Mouse (Mus musculus) intestine, embryonic 16.5 days (tissue): ENCODE measurements around the gene Sh3gl1. TPM values are rescaled to one million over a fixed set of nuclear protein-coding genes. Genes with fewer than 3 reads are reported as not detected.

ENCODE experiments used
- ATAC-seq: fragments of 200-750 bp; cut with Nextera tagmentation; 2 replicates; pipeline ENCODE4 v1.8.0; 2017; ENCODE audit warnings: moderate TSS enrichment, moderate library complexity
- H3K27ac ChIP-seq: fragments of 300-500 bp; sonication (generic); 2 replicates; pipeline ENCODE4 v1.5.1; 2014; ENCODE audit warnings: mild to moderate bottlenecking, low read length
- H3K27me3 ChIP-seq: fragments of 300-500 bp; sonication (generic); replicated peaks from 2 replicates; pipeline ENCODE4 v1.6.1; 2014; ENCODE audit warnings: low read length, control low read depth, mixed read lengths; ENCODE audit not compliant: control insufficient read depth, insufficient read depth
- H3K36me3 ChIP-seq: fragments of 300-500 bp; sonication (generic); 2 replicates; pipeline ENCODE4 v1.6.1; 2014; ENCODE audit warnings: low read length, control low read depth; ENCODE audit not compliant: control insufficient read depth, insufficient read depth
- H3K4me1 ChIP-seq: fragments of 300-500 bp; sonication (generic); 2 replicates; pipeline ENCODE4 v1.6.1; 2014; ENCODE audit warnings: low read length, control low read depth, mixed read lengths; ENCODE audit not compliant: control insufficient read depth, insufficient read depth
- H3K4me2 ChIP-seq: fragments of 300-500 bp; sonication (generic); 2 replicates; pipeline ENCODE4 v1.6.1; 2014; ENCODE audit warnings: low read depth, low read length, control low read depth
- H3K4me3 ChIP-seq: fragments of 300-500 bp; sonication (generic); 2 replicates; pipeline ENCODE4 v1.5.1; 2014; ENCODE audit warnings: mild to moderate bottlenecking, low read length
- H3K9ac ChIP-seq: fragments of 300-500 bp; sonication (generic); 2 replicates; pipeline ENCODE4 v1.6.1; 2014; ENCODE audit warnings: low read depth, low read length
- H3K9me3 ChIP-seq: fragments of 300-500 bp; sonication (generic); 2 replicates; pipeline ENCODE4 v1.6.1; 2016; ENCODE audit warnings: low read length, control low read depth; ENCODE audit not compliant: control insufficient read depth
- WGBS: fragments of 180-500 bp; shearing (Covaris S2); extraction: QIAGEN DNeasy Blood & Tissue Kit; methylation state at CpG from one replicate; pipeline ENCODE4 v1.1.7; 2014; 5-methylcytosine and 5-hydroxymethylcytosine counted together
- polyA plus RNA-seq: library from polyadenylated mRNA; unstranded; fragments of >200 nt; fragmentation: Nextera tagmentation; extraction: Ambion mirVana; gene quantifications from 2 replicates; pipeline ENCODE4 v1.2.1, GENCODE M21; 2015

The Sh3gl1 gene
- polyA plus RNA-seq, 1 experiment from 2014 or later, result 131 TPM

- no peaks in the 10 kb centered on the region for H3K9me3 ChIP-seq
- 68% methylated on average over 2 of the region's 2 CpGs for WGBS
- no peak overlapping the region for H3K4me3 ChIP-seq
- no peak overlapping the region for H3K9ac ChIP-seq
- ATAC-seq, result no peak
- no peak overlapping the region for H3K4me2 ChIP-seq
- H3K27ac ChIP-seq, result no peak overlapping the region
- peaks cover 19% of the 10 kb centered on the region; the same call in 1 of the 2 replicates for H3K4me1 ChIP-seq
- H3K27me3 ChIP-seq, result no peaks in the 10 kb centered on the region
- H3K36me3 ChIP-seq, result 0 out of 2 replicates have a peak, but pooled peaks cover 4% of the 10 kb centered on the region
Observed at GRCm38 (mm10) chr17:56024476-56024875, 12.0 kb downstream of the Sh3gl1 start.

GRCm38 (mm10) chr17:56023386-56023785 is 13.0 kb downstream of the Sh3gl1 start:
- Histone ChIP-seq H3K4me3 (no peak overlapping the region), H3K9ac (no peak overlapping the region), H3K4me1 (peaks cover 19% of the 10 kb centered on the region; the same call in 1 of the 2 replicates), H3K9me3 (no peaks in the 10 kb centered on the region), H3K36me3 (peaks cover 9% of the 10 kb centered on the region), H3K4me2 (no peak overlapping the region), H3K27ac (peak overlapping the region; percentile 10; the same call in 1 of the 2 replicates), H3K27me3 (no peaks in the 10 kb centered on the region)
- peak; percentile 27 for ATAC-seq
- WGBS, result 65% methylated on average over 5 of the region's 5 CpGs

GRCm38 (mm10) chr17:56022989-56023290 is 13.5 kb downstream of the Sh3gl1 start:
- H3K4me1 ChIP-seq, result peaks cover 19% of the 10 kb centered on the region; the same call in 1 of the 2 replicates
- no peaks in the 10 kb centered on the region for H3K9me3 ChIP-seq
- H3K36me3 ChIP-seq, result peaks cover 13% of the 10 kb centered on the region
- no peak overlapping the region for H3K27ac ChIP-seq
- no peaks in the 10 kb centered on the region for H3K27me3 ChIP-seq
- no peak overlapping the region for H3K9ac ChIP-seq
- no peak overlapping the region for H3K4me3 ChIP-seq
- ATAC-seq, result no peak
- H3K4me2 ChIP-seq, result no peak overlapping the region
- 83% methylated on average over 4 of the region's 4 CpGs for WGBS

- 68% methylated on average over 2 of the region's 2 CpGs for WGBS
- no peak overlapping the region for H3K4me2 ChIP-seq
- no peak overlapping the region for H3K27ac ChIP-seq
- no peak overlapping the region for H3K9ac ChIP-seq
- no peaks in the 10 kb centered on the region for H3K9me3 ChIP-seq
- H3K36me3 ChIP-seq, result peaks cover 18% of the 10 kb centered on the region
- no peak overlapping the region for H3K4me3 ChIP-seq
- H3K4me1 ChIP-seq, result peaks cover 19% of the 10 kb centered on the region; the same call in 1 of the 2 replicates
- ATAC-seq, result no peak
- H3K27me3 ChIP-seq, result no peaks in the 10 kb centered on the region
Observed at GRCm38 (mm10) chr17:56022131-56022988, 14.1 kb downstream of the Sh3gl1 start.

GRCm38 (mm10) chr17:56021161-56021910 is 15.1 kb downstream of the Sh3gl1 start:
- Histone ChIP-seq H3K27ac (no peak overlapping the region), H3K9me3 (no peaks in the 10 kb centered on the region), H3K9ac (no peak overlapping the region), H3K4me3 (no peak overlapping the region), H3K4me2 (no peak overlapping the region), H3K36me3 (peaks cover 22% of the 10 kb centered on the region), H3K27me3 (no peaks in the 10 kb centered on the region), H3K4me1 (peaks cover 14% of the 10 kb centered on the region; the same call in 1 of the 2 replicates)
- 77% methylated on average over 4 of the region's 4 CpGs for whole genome bisulfite sequencing
- ATAC-seq, result no peak

- Histone ChIP-seq H3K4me3 (no peak overlapping the region), H3K9ac (no peak overlapping the region), H3K4me1 (peaks cover 14% of the 10 kb centered on the region; the same call in 1 of the 2 replicates), H3K27ac (no peak overlapping the region), H3K36me3 (peaks cover 30% of the 10 kb centered on the region), H3K4me2 (no peak overlapping the region), H3K9me3 (no peaks in the 10 kb centered on the region), H3K27me3 (no peaks in the 10 kb centered on the region)
- ATAC-seq, result no peak
- 91% methylated on average over 6 of the region's 6 CpGs for WGBS
Observed at GRCm38 (mm10) chr17:56020400-56021084, 15.9 kb downstream of the Sh3gl1 start.

GRCm38 (mm10) chr17:56018347-56019131 is 17.9 kb downstream of the Sh3gl1 start:
- Histone ChIP-seq H3K27ac (no peak overlapping the region), H3K27me3 (no peaks in the 10 kb centered on the region), H3K36me3 (peaks cover 39% of the 10 kb centered on the region), H3K4me2 (no peak overlapping the region), H3K9me3 (no peaks in the 10 kb centered on the region), H3K9ac (0 out of 2 replicates have a peak overlapping the region, but pooled peaks have one; percentile 14), H3K4me3 (no peak overlapping the region), H3K4me1 (peaks cover 8% of the 10 kb centered on the region; the same call in 1 of the 2 replicates)
- WGBS, result 68% methylated on average over 20 of the region's 20 CpGs
- ATAC-seq, result peak; percentile 64

GRCm38 (mm10) chr17:56017848-56018247 is 18.6 kb downstream of the Sh3gl1 start:
- Histone ChIP-seq H3K4me3 (no peak overlapping the region), H3K27ac (no peak overlapping the region), H3K4me1 (0 out of 2 replicates have a peak, but pooled peaks cover 3% of the 10 kb centered on the region), H3K36me3 (peaks cover 44% of the 10 kb centered on the region), H3K9me3 (no peaks in the 10 kb centered on the region), H3K9ac (0 out of 2 replicates have a peak overlapping the region, but pooled peaks have one; percentile 14), H3K4me2 (no peak overlapping the region), H3K27me3 (no peaks in the 10 kb centered on the region)
- no peak for ATAC-seq
- WGBS, result 82% methylated on average over 7 of the region's 7 CpGs
